Mouse (Mus musculus): ENCODE measurements around the gene Cpne6.

- peak; percentile 25; the same call in 1 of the 2 replicates for TF ChIP-seq POLR2A (IDR thresholded peaks at IDR 0.05; ENCODE audit: extremely low read depth, insufficient read depth, low read length)
- TF ChIP-seq CTCF (IDR thresholded peaks at IDR 0.05; ENCODE audit: extremely low read depth, insufficient read depth, low read length) = no peak
Measured at GRCm38 (mm10) chr14:55540787-55541321, 30.6 kb downstream of the Cpne6 start.
